Comparison of ENCODE assay signal across 10 mouse cellular contexts in the genomic region with DNA sequence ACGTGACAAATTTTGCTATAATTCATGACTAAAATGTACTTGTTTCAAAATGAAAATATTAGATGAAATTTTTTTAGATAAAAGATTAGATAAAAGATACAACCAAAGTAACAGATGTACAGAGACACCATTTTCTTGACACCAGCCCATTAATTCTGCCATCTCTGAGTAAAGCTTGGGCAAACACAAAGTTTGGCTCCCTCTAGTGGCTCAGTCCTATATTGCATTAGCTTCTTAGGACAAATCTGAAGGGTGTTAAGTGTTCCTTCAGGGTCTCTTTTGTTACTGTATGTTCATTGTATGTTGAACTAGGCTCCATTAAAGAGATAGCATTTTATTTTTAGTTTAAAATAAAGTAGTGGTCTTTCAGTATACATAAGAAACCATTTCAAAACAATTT. TPM values are rescaled to one million over a fixed set of nuclear protein-coding genes. Genes with fewer than 3 reads are reported as not detected.
DNase-seq lines count a peak whose midpoint lies in the region; ATAC-seq lines count a peak whose summit lies in the region.
"Had no signal": no experiment of that assay in that cellular context is flagged by ENCODE, and none has a peak within 500 bp of the region (broad histone marks: within the 10 kb centered on the region; RNA-seq: fewer than 3 reads in every experiment).

No protein-coding gene starts in this region.

- DNase-seq in gastrocnemius, postnatal 10 days, result peak; percentile 36
- DNase-seq in gastrocnemius, adult 8-10 months (ENCODE audit: low spot score in 2 of 2), result no peak
- DNase-seq in neural tube, embryonic 10.5 days (ENCODE audit: extremely low spot score, low spot score), result peak; percentile 27
- peak; percentile 94 for DNase-seq in brain, adult 2 months (ENCODE audit: low read depth, low spot score)
- DNase-seq in fibroblast of lung, adult 2 months (ENCODE audit: low read depth), result peak; percentile 36
- DNase-seq in lung, postnatal 36 days, result peak; percentile 88
- peak; percentile 39 for DNase-seq in testis, postnatal 14 days (ENCODE audit: low spot score)

- H3K27ac ChIP-seq in neural tube, embryonic 15.5 days (replicated peaks), result no peak overlapping the region
- H3K27ac ChIP-seq: hindbrain, embryonic 15.5 days had no signal

- H3K9me3 ChIP-seq in neural tube, embryonic 15.5 days (replicated peaks), result no peaks in the 10 kb centered on the region
- H3K9me3 ChIP-seq: hindbrain, embryonic 15.5 days had no signal

- no peaks in the 10 kb centered on the region for H3K27me3 ChIP-seq in neural tube, embryonic 15.5 days (replicated peaks)
- H3K27me3 ChIP-seq: hindbrain, embryonic 15.5 days had no signal

- H3K36me3 ChIP-seq in neural tube, embryonic 15.5 days, result no peaks in the 10 kb centered on the region
- H3K36me3 ChIP-seq: hindbrain, embryonic 15.5 days had no signal

- no peak overlapping the region for H3K4me3 ChIP-seq in neural tube, embryonic 15.5 days (replicated peaks)
- H3K4me3 ChIP-seq: hindbrain, embryonic 15.5 days; myocyte had no signal

- no peaks in the 10 kb centered on the region for H3K4me1 ChIP-seq in neural tube, embryonic 15.5 days
- H3K4me1 ChIP-seq: hindbrain, embryonic 15.5 days had no signal

- WGBS in neural tube, embryonic 15.5 days, result 98% methylated on average over 1 of the region's 1 CpGs

- no peak overlapping the region for H3K4me2 ChIP-seq in neural tube, embryonic 15.5 days
- H3K4me2 ChIP-seq: hindbrain, embryonic 15.5 days had no signal

- no peak for ATAC-seq in neural tube, embryonic 15.5 days (ENCODE audit: low FRiP score)

- no peak overlapping the region for H3K9ac ChIP-seq in neural tube, embryonic 15.5 days (replicated peaks)
- H3K9ac ChIP-seq: hindbrain, embryonic 15.5 days had no signal

RNA-seq across cellular contexts. Expression of gene 4921507P07Rik, which starts 8.2 kb away (rescaled TPM):
- total RNA-seq in gastrocnemius, postnatal 10 days (2021), result under 1 TPM; 0.19 to 0.36 TPM
- total RNA-seq in gastrocnemius, adult 8-10 months (2022), result under 1 TPM; 0.49 to 0.78 (median 0.63) TPM
- 2.1 and 2.8 TPM in 2 replicates for polyA plus RNA-seq in neural tube, embryonic 15.5 days (2015; fragmentation: Nextera tagmentation; extraction: Ambion mirVana)

RNA-seq across cellular contexts. Expression of gene Cycs, which starts 21.9 kb away (rescaled TPM):
- 10 to 100 TPM; 77.5 to 85.0 TPM for total RNA-seq in gastrocnemius, postnatal 10 days (2021)
- total RNA-seq in gastrocnemius, adult 8-10 months (2022), result 10 to 100 TPM; 72.2 to 82.1 (median 74.0) TPM
- polyA plus RNA-seq in neural tube, embryonic 15.5 days (2015; fragmentation: Nextera tagmentation; extraction: Ambion mirVana), result 83.8 and 90.0 TPM in 2 replicates

Comparison
In these comparisons a context has a peak if more than half of its experiments do, and no peak if none do; other contexts are left out.
1. DNase-seq: peak in gastrocnemius, postnatal 10 days (single experiment), neural tube, embryonic 10.5 days (single experiment), brain, adult 2 months (single experiment), fibroblast of lung, adult 2 months (single experiment), lung, postnatal 36 days (single experiment) and testis, postnatal 14 days (single experiment); none in gastrocnemius, adult 8-10 months (0 of 2).